Mouse (Mus musculus): ENCODE data around the gene Mill1.
"Not testable (repeated sequence)": the region's sequence is repeated elsewhere in the genome, so short reads cannot be mapped to it uniquely, and the experiment has no call there.

Gene Mill1

DNA sequence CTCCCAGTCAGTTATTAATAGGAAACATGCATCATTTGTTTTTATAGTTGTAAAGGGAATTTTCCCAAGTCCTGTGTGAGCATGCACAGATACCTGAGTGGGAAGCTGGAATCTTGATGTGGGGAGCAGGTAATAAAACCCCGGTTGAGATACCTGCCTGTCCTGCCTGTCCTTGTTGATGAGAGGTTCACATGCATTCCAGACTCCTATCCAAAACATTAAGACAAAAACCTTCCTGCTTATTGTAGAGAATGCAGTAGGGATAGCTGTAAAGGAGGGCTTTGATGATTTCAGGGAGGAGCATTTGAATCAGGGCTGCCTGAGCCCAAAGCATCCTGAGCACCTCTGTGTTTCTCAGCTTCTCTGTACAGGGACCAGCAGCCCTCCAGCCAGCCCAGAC, at the start of gene Mill1:
Gene Mill1 (plus strand): TSS at position 301 of the 400 bp plus-strand sequence.
- ATAC-seq (ENCODE audit: low TSS enrichment) = no peak

DNA sequence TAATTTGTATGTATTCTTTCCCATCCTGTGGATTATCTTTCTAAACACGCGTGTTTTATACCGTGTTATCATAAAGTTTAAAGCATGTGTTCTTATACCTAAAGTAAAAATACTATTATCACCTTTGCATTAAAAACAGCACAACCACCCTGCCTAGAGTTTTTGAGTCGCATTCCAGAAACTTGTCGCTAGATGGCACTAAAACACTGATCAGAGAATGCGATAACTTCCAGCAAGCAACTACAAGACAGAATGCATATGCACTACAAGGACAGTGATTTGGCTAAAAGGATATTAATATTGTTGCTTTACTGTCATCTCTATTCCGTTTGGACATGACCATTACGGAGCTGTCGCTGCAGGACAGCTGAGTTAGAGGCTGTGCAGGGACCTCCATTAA, 34.2 kb upstream of the Mill1 start:
- no peak for ATAC-seq (ENCODE audit: low TSS enrichment)

DNA sequence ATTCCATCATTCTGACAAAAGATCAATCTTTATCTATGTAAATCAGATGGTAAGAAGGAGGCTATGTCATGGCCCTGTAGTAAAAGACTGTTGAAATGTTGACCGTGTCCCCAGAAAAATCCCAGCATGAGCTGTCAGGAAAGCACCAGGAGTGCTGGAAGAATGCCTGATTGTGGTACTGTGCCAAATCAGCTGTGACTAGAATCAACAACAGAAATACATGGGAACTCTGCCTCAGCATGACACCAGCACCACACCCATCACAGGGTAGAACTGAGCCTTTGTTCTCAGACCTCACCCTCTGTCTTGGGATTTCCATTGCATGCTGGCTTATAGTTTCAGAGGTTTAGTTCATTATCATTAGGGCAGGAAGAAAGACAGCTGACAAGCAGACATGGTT, 30.4 kb upstream of the Mill1 start:
- no peak for ATAC-seq (ENCODE audit: low TSS enrichment)

DNA sequence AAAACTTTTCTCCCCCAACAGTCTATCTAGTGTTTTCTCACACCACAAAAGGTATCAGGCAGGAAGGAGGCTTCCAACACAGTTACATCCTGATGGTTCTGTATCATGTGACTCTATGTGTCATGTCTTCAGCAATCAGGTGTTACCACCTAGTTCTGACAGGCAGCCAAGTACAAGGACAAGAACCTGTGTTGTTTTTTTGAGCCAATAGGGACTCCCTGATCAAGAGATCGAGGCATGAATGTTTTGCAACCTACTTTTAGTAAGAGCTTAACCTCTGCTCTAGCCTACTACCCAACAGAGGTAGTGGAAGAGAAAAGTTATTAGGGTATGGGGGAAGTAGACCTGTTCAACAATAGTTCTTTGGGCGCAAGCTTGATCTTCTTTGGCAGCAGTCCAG, 6.6 kb upstream of the Mill1 start:
- ATAC-seq (ENCODE audit: low TSS enrichment) = no peak

DNA sequence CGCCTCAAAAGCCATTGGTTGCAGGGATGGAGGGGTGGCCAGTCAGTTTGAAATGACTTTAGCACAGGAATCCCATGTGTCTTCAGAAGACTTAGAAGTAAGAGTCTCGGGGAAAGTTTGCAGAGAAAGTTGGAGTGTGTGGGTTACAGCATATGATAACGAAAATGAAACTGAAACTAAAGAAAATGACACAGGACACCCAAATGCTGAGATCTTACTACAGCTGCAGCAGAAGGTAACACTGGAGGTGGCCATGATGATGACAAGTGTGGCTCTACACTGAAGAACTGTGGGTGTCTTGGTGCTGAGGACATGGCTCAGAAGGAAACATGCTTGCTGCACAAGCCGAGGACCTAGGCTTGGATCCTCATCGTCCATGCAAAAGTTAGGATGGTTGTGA, 3.9 kb upstream of the Mill1 start:
- no peak for ATAC-seq (ENCODE audit: low TSS enrichment)

DNA sequence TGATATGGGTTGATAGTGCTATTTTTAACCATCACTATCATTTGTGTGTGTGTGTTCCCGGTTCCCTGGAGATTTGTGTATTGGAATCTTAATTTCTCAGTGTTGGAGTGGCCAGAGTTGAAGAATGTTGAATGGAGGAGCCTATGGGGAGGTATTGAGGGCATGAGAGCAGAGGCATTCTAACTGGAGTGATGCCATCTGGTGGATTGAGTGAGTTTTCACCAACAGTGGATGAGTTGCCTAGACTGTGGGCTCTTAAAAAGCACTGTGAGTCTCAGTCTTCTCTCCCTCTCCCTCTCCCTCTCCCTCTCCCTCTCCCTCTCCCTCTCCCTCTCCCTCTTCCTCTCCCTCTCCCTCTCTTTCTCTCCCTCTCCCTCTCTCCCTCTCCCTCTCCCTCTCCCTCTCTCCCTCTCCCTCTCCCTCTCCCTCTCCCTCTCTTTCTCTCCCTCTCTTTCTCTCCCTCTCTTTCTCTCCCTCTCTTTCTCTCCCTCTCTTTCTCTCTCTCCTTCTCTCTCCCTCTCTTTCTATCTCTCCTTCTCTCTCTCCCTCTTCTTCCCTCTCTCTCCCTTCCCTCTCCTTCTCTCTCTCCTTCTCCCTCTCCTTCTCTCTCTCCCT, 1.1 kb upstream of the Mill1 start:
- not testable (repeated sequence) for ATAC-seq (ENCODE audit: low TSS enrichment)

DNA sequence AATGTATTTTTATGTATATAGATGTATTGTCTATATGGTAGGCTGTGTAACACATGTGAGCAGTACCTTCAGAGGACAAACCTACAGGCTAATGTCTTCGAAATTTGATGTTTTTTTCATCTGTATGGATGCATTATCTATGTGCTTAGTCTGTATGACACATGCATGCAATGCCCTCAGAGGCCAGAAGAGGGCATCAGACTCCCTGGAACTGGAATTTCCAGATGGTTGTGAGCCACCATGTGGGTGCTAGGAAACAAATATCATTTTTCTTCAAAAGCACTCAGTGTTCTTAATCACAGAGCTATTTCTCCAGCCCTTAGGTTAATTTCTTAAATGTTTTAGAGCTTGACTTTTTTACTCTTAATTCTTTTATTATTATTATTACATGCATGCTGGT, 15.1 kb downstream of the Mill1 start:
- ATAC-seq (ENCODE audit: low TSS enrichment) = no peak

DNA sequence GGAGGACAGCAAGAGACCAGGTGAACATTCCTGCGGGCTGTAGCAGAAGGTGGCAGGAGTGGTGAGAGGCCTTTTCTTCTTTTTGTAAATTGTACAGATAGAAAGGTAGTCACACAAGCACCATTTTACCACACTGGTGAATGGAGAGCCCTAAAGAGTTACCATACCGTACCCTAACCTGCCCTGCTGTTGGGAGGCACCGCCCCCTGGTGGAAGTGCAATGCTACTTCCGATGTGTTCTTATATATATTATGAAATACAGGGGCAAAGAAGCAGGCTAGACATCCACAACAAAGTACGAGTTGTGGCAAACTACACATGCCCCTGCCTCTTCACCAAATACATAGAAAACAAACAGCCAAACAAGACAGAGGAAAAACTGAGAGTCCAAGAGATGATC, 19.9 kb downstream of the Mill1 start:
- ATAC-seq (ENCODE audit: low TSS enrichment) = no peak

Data from frontal cortex, adult (tissue).